Mouse (Mus musculus): ENCODE data around the gene Sall2. TPM values are rescaled to one million over a fixed set of nuclear protein-coding genes. Genes with fewer than 3 reads are reported as not detected.
A peak's percentile ranks its signal among the peaks of the same experiment; 100 is the strongest.

Sall2 gene
- polyA plus RNA-seq, 1 experiment from 2014 or later, result 9.8 TPM

DNA sequence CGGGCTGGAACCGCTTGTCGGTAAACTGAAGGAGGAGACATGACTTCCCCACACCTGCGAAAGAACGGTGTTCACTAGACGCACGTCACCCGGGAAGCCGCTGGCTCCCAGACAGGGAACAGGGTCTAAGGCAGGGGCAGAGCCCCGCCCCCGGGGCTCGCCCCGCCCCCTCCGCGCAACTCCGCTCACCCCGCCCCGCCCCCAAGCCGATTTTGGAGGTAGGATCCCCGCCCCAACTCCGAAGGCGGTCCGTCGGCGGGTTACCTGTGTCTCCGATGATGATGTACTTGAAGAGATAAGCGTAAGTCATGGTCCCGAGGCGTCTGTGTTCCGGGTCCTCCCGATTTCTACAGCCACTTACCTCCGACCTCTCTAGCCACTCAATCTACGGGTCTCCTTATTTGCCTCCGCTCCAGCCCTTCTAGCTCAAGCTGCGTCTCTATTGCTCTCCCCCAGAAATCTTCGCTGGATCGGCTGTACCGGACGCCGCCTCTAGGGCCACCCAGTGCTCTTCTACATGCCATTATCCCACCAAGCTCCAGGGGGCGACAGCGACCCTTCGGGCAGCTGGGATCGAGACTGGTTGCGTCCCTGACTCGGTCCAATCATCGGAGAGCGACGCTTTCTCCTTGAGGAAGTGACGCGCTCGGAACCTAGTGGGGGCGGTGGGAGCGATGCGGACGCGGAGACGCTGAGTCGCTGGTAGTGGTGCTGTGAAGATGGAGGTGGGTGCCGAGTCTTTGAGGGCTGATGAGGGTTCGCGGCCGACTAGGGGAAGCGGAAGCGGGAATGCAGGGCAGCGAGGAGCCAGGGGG is 49.4 kb downstream of the Sall2 start, which contains the start of the genes Tox4 and Rab2b:
TSS of gene Tox4 (plus strand) at position 215 of the 815 bp plus-strand sequence.
TSS of gene Rab2b (minus strand) at position 614 of the 815 bp plus-strand sequence.
- WGBS (ENCODE audit: insufficient replicate concordance), result under 1% methylated on average over 65 of the region's 66 CpGs

DNA sequence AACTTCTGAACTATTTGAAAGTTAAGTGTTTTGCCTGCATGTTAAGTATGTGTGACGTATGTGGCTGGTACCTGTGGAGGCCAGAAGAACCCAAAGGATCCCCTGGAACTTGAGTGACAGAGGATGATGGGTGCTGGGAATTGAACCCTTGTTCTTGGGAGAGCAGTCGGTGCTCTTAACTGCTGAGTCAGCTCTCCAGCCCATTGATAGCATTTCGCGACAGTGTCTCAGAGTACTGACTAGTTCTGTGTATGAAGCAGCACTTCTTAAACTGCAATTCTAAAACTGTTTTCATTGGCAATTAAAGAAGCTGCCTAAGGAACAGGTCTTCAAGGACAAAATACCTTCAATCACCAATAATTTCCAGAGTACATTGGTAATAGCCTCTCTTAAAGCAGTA is 51.4 kb downstream of the Sall2 start:
- 84% methylated on average over 4 of the region's 4 CpGs for WGBS (ENCODE audit: insufficient replicate concordance)
- Histone ChIP-seq H3K4me1 (ENCODE audit: control insufficient read depth, insufficient read depth, low read length) (peaks cover 7% of the 10 kb centered on the region), H3K27ac (ENCODE audit: low read depth, low read length) (no peak overlapping the region), H3K9me3 (replicated peaks; ENCODE audit: control insufficient read depth, low read length) (no peaks in the 10 kb centered on the region), H3K4me2 (no peak overlapping the region), H3K27me3 (ENCODE audit: control insufficient read depth, insufficient read depth, low read length) (no peaks in the 10 kb centered on the region), H3K36me3 (ENCODE audit: control insufficient read depth, insufficient read depth, low read length) (0 out of 2 replicates have a peak, but pooled peaks cover 2% of the 10 kb centered on the region), H3K9ac (ENCODE audit: low read depth, low read length) (no peak overlapping the region), H3K4me3 (ENCODE audit: low read depth, low read length) (no peak overlapping the region)
- ATAC-seq (replicated peaks; ENCODE audit: insufficient number of reproducible peaks, low FRiP score, low TSS enrichment), result no peak

More for the DNA sequence above, 49.4 kb downstream of the Sall2 start, which contains the start of the genes Tox4 and Rab2b:
- Histone ChIP-seq H3K9ac (ENCODE audit: low read depth, low read length) (peak within 1 kb of the TSS; percentile 80), H3K4me1 (ENCODE audit: control insufficient read depth, insufficient read depth, low read length) (peaks cover 7% of the 10 kb centered on the region), H3K27ac (ENCODE audit: low read depth, low read length) (peak within 1 kb of the TSS; percentile 80), H3K4me3 (ENCODE audit: low read depth, low read length) (peak within 1 kb of the TSS; percentile 92), H3K9me3 (replicated peaks; ENCODE audit: control insufficient read depth, low read length) (no peaks in the 10 kb centered on the region), H3K36me3 (ENCODE audit: control insufficient read depth, insufficient read depth, low read length) (0 out of 2 replicates have a peak, but pooled peaks cover 2% of the 10 kb centered on the region), H3K27me3 (ENCODE audit: control insufficient read depth, insufficient read depth, low read length) (no peaks in the 10 kb centered on the region), H3K4me2 (peak within 1 kb of the TSS; percentile 76)
- ATAC-seq (replicated peaks; ENCODE audit: insufficient number of reproducible peaks, low FRiP score, low TSS enrichment), result peak; percentile 96

DNA sequence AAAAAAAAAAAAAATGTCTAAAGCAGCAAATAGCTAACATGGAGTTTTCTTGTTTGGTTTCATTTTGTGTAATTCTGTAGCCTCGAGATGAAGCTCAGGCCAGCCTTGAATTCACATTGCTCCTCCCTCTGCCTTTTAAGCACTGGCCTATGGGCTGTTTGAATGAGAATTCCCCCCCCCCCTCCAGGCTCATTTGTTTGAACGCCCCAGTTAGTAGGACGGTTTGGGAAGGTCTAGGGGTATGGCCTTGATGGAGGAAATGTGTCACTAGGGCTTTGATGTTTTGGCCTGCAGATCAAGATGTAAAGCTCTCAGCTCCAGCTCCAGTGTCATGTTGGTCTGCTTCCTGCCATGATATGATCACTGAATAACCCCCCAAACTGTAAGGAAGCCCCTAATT is 55.8 kb downstream of the Sall2 start:
- no peaks in the 10 kb centered on the region for H3K4me1 ChIP-seq (ENCODE audit: control insufficient read depth, insufficient read depth, low read length)
- 62% methylated on average over 3 of the region's 3 CpGs for WGBS (ENCODE audit: insufficient replicate concordance)
- no peak overlapping the region for H3K4me2 ChIP-seq
- no peak overlapping the region for H3K4me3 ChIP-seq (ENCODE audit: low read depth, low read length)
- H3K9me3 ChIP-seq (replicated peaks; ENCODE audit: control insufficient read depth, low read length), result no peaks in the 10 kb centered on the region
- ATAC-seq (replicated peaks; ENCODE audit: insufficient number of reproducible peaks, low FRiP score, low TSS enrichment), result no peak
- H3K27me3 ChIP-seq (ENCODE audit: control insufficient read depth, insufficient read depth, low read length), result no peaks in the 10 kb centered on the region
- H3K9ac ChIP-seq (ENCODE audit: low read depth, low read length), result no peak overlapping the region
- H3K27ac ChIP-seq (ENCODE audit: low read depth, low read length), result no peak overlapping the region
- 0 out of 2 replicates have a peak, but pooled peaks cover 2% of the 10 kb centered on the region for H3K36me3 ChIP-seq (ENCODE audit: control insufficient read depth, insufficient read depth, low read length)

Other genes with a start within 250 kb of the Sall2 start
- 456 and 484 TPM in 2 replicates for gene Hnrnpc, start 224.7 kb downstream of the Sall2 start, polyA plus RNA-seq (2014; fragmentation: Nextera tagmentation; extraction: Ambion mirVana)
- 46.5 and 49.7 TPM in 2 replicates for gene Rpgrip1, start 218.1 kb downstream of the Sall2 start, polyA plus RNA-seq (2014; fragmentation: Nextera tagmentation; extraction: Ambion mirVana)
- 28.0 and 50.5 TPM in 2 replicates for gene Supt16, start 131.3 kb downstream of the Sall2 start, polyA plus RNA-seq (2014; fragmentation: Nextera tagmentation; extraction: Ambion mirVana)
- gene Chd8, start 71.0 kb downstream of the Sall2 start, polyA plus RNA-seq (2014; fragmentation: Nextera tagmentation; extraction: Ambion mirVana), result 34.5 and 36.9 TPM in 2 replicates
- gene Tox4, start 49.6 kb downstream of the Sall2 start, polyA plus RNA-seq (2014; fragmentation: Nextera tagmentation; extraction: Ambion mirVana), result 36.5 and 43.8 TPM in 2 replicates
- 16.4 and 20.8 TPM in 2 replicates for gene Rab2b, start 49.2 kb downstream of the Sall2 start, polyA plus RNA-seq (2014; fragmentation: Nextera tagmentation; extraction: Ambion mirVana)
- 29.3 and 30.7 TPM in 2 replicates for gene Mettl3, start 23.6 kb downstream of the Sall2 start, polyA plus RNA-seq (2014; fragmentation: Nextera tagmentation; extraction: Ambion mirVana)
- not detected in 2 replicates for gene Olfr1513, start 27.6 kb upstream of the Sall2 start, polyA plus RNA-seq (2014; fragmentation: Nextera tagmentation; extraction: Ambion mirVana)
- not detected in 2 replicates for gene Olfr1512, start 50.4 kb upstream of the Sall2 start, polyA plus RNA-seq (2014; fragmentation: Nextera tagmentation; extraction: Ambion mirVana)
- gene Olfr1511, start 68.6 kb upstream of the Sall2 start, polyA plus RNA-seq (2014; fragmentation: Nextera tagmentation; extraction: Ambion mirVana), result not detected in 2 replicates
- gene Olfr1510, start 85.6 kb upstream of the Sall2 start, polyA plus RNA-seq (2014; fragmentation: Nextera tagmentation; extraction: Ambion mirVana), result not detected in 2 replicates
- gene Olfr1509, start 114.2 kb upstream of the Sall2 start, polyA plus RNA-seq (2014; fragmentation: Nextera tagmentation; extraction: Ambion mirVana), result not detected in 2 replicates
- gene Olfr1508, start 138.7 kb upstream of the Sall2 start, polyA plus RNA-seq (2014; fragmentation: Nextera tagmentation; extraction: Ambion mirVana), result not detected in 2 replicates
- gene Olfr1507, start 167.0 kb upstream of the Sall2 start, polyA plus RNA-seq (2014; fragmentation: Nextera tagmentation; extraction: Ambion mirVana), result not detected in 2 replicates

Measured in heart, embryonic 11.5 days (tissue).